Mouse (Mus musculus): ENCODE data around the gene Tbc1d10b. TPM values are rescaled to one million over a fixed set of nuclear protein-coding genes. Genes with fewer than 3 reads are reported as not detected.

Tbc1d10b gene
- polyA plus RNA-seq, 1 experiment from 2014 or later, result 15.2 TPM

DNA sequence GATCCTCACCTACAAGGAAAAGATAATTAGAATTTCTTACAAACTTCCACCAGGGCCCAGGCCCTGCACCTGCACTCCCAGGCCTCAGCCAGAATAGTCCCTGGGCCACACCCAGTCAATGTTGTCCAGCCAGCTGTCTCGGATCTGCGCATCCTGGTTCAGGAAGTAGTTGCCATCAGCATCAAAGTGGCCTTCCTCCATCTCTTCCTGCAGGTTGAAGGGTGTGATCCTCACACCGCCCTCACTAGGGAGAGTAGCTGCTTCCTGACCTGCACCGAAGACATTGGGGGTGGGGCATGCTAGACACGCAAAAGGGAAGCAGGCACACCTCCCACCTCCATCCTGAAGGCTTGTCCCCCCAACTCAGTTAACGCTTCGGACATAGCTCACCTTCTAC is 13.6 kb downstream of the Tbc1d10b start:
- WGBS, result 63% methylated on average over 7 of the region's 7 CpGs
- H3K27ac ChIP-seq (ENCODE audit: low read length), result no peak overlapping the region
- no peak for ATAC-seq (replicated peaks; ENCODE audit: extremely low read depth, insufficient read depth, low FRiP score)
- no peaks in the 10 kb centered on the region for H3K9me3 ChIP-seq (replicated peaks; ENCODE audit: control insufficient read depth, low read length)
- H3K36me3 ChIP-seq (ENCODE audit: control insufficient read depth, insufficient read depth), result peaks cover 51% of the 10 kb centered on the region
- H3K4me1 ChIP-seq (ENCODE audit: control insufficient read depth, insufficient read depth, low read length), result peaks cover 16% of the 10 kb centered on the region
- H3K9ac ChIP-seq (ENCODE audit: low read length), result peak overlapping the region; percentile 75
- peak overlapping the region; percentile 88 for H3K4me2 ChIP-seq (ENCODE audit: low read depth, low read length)
- H3K4me3 ChIP-seq (ENCODE audit: low read length), result peak overlapping the region; percentile 63
- H3K27me3 ChIP-seq (ENCODE audit: control insufficient read depth, insufficient read depth, low read length), result no peaks in the 10 kb centered on the region

DNA sequence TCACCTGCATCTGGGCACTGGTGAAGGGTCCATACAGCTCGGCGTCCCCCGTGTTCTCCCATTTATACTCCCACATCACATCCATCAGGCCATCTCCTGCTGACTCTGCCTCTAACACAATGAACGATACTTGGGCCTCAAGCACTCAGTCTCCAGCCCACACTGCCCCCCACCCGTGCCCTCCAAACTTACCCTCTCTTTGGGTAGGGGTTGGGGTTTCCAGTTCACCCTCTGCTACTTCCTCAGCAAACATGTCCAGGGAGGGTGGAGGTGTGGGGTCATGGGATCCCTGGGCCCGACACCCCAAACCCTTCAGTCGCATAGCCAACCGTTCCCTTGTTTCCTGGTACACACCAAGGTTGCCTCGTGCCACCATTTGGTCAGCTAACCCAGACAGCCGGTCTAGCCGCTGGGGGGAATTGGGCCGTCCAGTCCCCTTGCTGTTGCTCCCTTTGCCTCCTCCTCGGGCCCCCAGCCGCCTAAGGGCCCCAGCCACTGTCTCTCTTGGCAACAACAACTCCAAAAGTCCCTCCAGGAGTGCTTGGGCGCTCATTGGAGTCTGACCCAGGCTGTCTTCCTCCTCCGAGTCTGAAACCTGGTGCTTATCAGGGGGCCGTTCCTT is 14.1 kb downstream of the Tbc1d10b start:
- Histone ChIP-seq H3K4me3 (ENCODE audit: low read length) (peak overlapping the region; percentile 63; the same call in 1 of the 2 replicates), H3K9me3 (replicated peaks; ENCODE audit: control insufficient read depth, low read length) (no peaks in the 10 kb centered on the region), H3K4me1 (ENCODE audit: control insufficient read depth, insufficient read depth, low read length) (peaks cover 16% of the 10 kb centered on the region), H3K4me2 (ENCODE audit: low read depth, low read length) (peak overlapping the region; percentile 88), H3K27ac (ENCODE audit: low read length) (no peak overlapping the region), H3K27me3 (ENCODE audit: control insufficient read depth, insufficient read depth, low read length) (no peaks in the 10 kb centered on the region), H3K9ac (ENCODE audit: low read length) (no peak overlapping the region), H3K36me3 (ENCODE audit: control insufficient read depth, insufficient read depth) (peaks cover 46% of the 10 kb centered on the region)
- WGBS, result 91% methylated on average over 17 of the region's 17 CpGs
- ATAC-seq (replicated peaks; ENCODE audit: extremely low read depth, insufficient read depth, low FRiP score), result no peak

DNA sequence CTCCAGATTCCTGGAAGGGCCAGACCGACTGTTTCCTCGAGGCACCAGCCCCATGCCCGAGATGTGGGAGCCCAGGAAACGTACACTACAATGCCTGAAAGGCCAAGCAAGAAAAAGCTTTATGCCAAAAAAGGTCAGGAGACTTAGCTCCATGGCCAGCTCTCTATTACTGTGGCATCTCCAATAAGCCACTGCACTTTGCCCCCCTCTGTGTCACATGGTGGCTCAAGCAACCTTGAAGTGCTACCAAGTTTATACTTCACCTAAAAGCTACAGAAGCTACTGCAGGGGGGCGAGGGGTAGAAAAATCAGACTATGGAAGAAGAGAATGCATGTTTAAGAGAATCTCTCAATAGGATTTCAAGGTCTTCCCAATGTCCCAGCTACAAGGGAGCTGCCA is 15.3 kb downstream of the Tbc1d10b start:
- Histone ChIP-seq H3K9me3 (replicated peaks; ENCODE audit: control insufficient read depth, low read length) (no peaks in the 10 kb centered on the region), H3K4me3 (ENCODE audit: low read length) (no peak overlapping the region), H3K4me1 (ENCODE audit: control insufficient read depth, insufficient read depth, low read length) (peaks cover 16% of the 10 kb centered on the region), H3K4me2 (ENCODE audit: low read depth, low read length) (no peak overlapping the region), H3K9ac (ENCODE audit: low read length) (no peak overlapping the region), H3K27ac (ENCODE audit: low read length) (no peak overlapping the region), H3K36me3 (ENCODE audit: control insufficient read depth, insufficient read depth) (peaks cover 34% of the 10 kb centered on the region), H3K27me3 (ENCODE audit: control insufficient read depth, insufficient read depth, low read length) (no peaks in the 10 kb centered on the region)
- no peak for ATAC-seq (replicated peaks; ENCODE audit: extremely low read depth, insufficient read depth, low FRiP score)
- 95% methylated on average over 5 of the region's 5 CpGs for WGBS

DNA sequence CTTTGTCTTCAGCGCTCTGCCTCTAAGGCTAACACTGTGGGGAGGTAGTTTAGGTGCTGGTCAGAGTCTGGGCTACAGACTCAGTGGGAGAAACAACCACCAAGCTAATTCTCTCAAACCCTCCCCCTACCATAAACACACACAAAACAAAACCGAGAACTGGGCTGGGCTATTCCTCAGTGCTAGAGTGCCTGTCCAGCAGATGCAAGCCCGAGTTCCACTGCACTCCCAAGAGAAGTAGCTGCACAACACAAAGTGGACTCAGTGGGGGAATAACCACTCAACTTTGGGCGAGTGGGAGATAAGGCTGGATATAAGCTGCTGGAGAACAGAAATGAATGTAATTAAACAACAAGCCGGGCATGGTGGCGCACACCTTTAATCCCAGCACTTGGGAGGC is 17.6 kb downstream of the Tbc1d10b start:
- Histone ChIP-seq H3K27me3 (ENCODE audit: control insufficient read depth, insufficient read depth, low read length) (no peaks in the 10 kb centered on the region), H3K36me3 (ENCODE audit: control insufficient read depth, insufficient read depth) (peaks cover 29% of the 10 kb centered on the region), H3K4me2 (ENCODE audit: low read depth, low read length) (no peak overlapping the region), H3K27ac (ENCODE audit: low read length) (no peak overlapping the region), H3K9me3 (replicated peaks; ENCODE audit: control insufficient read depth, low read length) (no peaks in the 10 kb centered on the region), H3K9ac (ENCODE audit: low read length) (no peak overlapping the region), H3K4me1 (ENCODE audit: control insufficient read depth, insufficient read depth, low read length) (peaks cover 12% of the 10 kb centered on the region), H3K4me3 (ENCODE audit: low read length) (no peak overlapping the region)
- ATAC-seq (replicated peaks; ENCODE audit: extremely low read depth, insufficient read depth, low FRiP score), result no peak
- 85% methylated on average over 6 of the region's 6 CpGs for WGBS

DNA sequence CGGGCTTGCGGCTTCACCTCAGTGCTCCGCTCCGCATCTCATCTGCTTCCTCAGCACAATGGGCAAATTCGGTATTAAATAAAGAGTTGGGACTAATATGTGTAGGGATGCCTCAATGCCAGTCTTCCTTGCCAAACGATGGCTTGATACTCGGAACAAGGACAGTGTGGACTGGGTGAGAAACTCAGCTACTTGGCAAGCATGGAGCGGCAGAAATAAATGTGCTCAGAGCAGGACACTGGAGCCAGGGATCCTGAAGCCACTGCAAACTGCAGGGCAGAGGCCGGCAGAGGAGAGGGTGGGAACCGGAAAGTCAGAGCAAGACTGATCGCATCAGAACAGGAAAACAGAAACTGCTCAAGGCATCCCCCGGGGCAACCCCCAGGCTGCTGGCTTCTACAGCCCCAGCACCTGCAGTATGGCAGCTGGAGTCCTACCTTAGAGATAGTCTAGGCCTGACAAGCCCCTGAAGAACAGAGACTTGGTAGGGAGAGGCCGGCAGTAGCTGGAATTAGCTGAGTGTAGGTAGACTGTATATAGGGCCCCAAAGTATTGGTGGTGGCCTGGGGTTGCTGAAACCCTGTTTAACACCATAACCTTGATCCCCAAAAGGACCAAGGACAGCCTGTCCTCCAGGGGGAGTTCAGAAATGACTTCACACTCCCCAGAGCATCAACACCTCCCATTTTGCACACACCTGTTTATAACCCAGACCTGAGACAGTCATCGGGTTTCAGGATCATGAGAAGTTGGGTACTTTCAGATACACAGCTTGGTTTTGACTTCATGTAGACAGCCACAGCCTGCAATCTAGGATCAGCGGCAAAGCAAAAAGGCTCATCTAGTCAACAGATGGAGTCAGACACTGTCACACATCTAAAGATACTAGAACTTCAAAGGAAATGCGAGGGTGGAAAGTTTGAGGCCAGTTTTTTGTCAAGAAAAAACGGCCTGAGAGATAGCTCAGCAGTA is 19.7 kb downstream of the Tbc1d10b start:
- H3K4me1 ChIP-seq (ENCODE audit: control insufficient read depth, insufficient read depth, low read length), result no peaks in the 10 kb centered on the region
- H3K9ac ChIP-seq (ENCODE audit: low read length), result no peak overlapping the region; the same call in none of the 2 replicates
- H3K4me2 ChIP-seq (ENCODE audit: low read depth, low read length), result no peak overlapping the region
- peaks cover 22% of the 10 kb centered on the region for H3K36me3 ChIP-seq (ENCODE audit: control insufficient read depth, insufficient read depth)
- H3K4me3 ChIP-seq (ENCODE audit: low read length), result no peak overlapping the region
- peak; percentile 34 for ATAC-seq (replicated peaks; ENCODE audit: extremely low read depth, insufficient read depth, low FRiP score)
- no peaks in the 10 kb centered on the region for H3K27me3 ChIP-seq (ENCODE audit: control insufficient read depth, insufficient read depth, low read length)
- peak overlapping the region; percentile 57 for H3K27ac ChIP-seq (ENCODE audit: low read length)
- 68% methylated on average over 17 of the region's 17 CpGs for WGBS
- H3K9me3 ChIP-seq (replicated peaks; ENCODE audit: control insufficient read depth, low read length), result no peaks in the 10 kb centered on the region

DNA sequence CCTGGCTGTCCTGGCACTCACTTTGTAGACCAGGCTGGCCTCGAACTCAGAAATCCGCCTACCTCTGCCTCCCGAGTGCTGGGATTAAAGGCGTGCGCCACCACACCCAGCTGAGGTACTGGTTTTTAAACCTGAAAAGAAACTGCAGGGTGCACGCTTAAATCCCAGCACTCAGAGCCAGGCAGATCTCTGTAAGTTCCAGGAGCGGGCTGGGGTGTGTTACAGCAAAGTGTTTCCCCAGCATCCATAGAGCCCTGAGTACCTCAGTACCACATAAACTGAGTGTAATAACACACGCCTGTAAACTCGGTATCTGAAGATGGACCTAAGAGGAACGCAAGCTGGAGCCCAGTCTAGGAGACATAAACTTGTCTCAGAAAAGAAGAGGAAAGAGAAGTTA is 20.9 kb downstream of the Tbc1d10b start:
- ATAC-seq (replicated peaks; ENCODE audit: extremely low read depth, insufficient read depth, low FRiP score), result no peak
- Histone ChIP-seq H3K27ac (ENCODE audit: low read length) (no peak overlapping the region), H3K9ac (ENCODE audit: low read length) (no peak overlapping the region), H3K4me3 (ENCODE audit: low read length) (no peak overlapping the region), H3K36me3 (ENCODE audit: control insufficient read depth, insufficient read depth) (peaks cover 13% of the 10 kb centered on the region), H3K27me3 (ENCODE audit: control insufficient read depth, insufficient read depth, low read length) (no peaks in the 10 kb centered on the region), H3K9me3 (replicated peaks; ENCODE audit: control insufficient read depth, low read length) (no peaks in the 10 kb centered on the region), H3K4me2 (ENCODE audit: low read depth, low read length) (no peak overlapping the region), H3K4me1 (ENCODE audit: control insufficient read depth, insufficient read depth, low read length) (no peaks in the 10 kb centered on the region)
- WGBS, result 61% methylated on average over 10 of the region's 10 CpGs

DNA sequence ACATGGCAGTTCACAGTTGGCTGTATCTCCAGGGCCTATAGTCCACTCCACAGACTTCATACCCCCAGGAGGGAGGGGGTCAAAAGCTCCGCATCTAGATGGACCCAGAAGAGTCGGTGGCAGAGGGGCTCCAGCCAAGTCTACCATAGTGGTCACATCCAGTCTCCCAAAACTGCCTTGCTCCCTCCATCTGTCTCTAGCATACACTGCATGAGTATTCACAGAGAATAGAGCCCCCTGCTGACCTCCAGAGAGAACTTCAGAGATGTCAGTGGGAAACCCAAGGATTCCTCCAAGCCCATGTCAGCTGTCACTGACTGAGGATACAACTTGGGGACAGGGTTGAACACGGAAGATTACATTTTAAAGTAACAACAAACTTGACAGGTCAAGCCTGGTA is 22.7 kb downstream of the Tbc1d10b start:
- ATAC-seq (replicated peaks; ENCODE audit: extremely low read depth, insufficient read depth, low FRiP score), result no peak
- H3K27ac ChIP-seq (ENCODE audit: low read length), result no peak overlapping the region
- H3K9me3 ChIP-seq (replicated peaks; ENCODE audit: control insufficient read depth, low read length), result no peaks in the 10 kb centered on the region
- no peaks in the 10 kb centered on the region for H3K4me1 ChIP-seq (ENCODE audit: control insufficient read depth, insufficient read depth, low read length)
- WGBS, result 54% methylated on average over 3 of the region's 3 CpGs
- H3K4me3 ChIP-seq (ENCODE audit: low read length), result no peak overlapping the region
- no peak overlapping the region for H3K9ac ChIP-seq (ENCODE audit: low read length)
- H3K36me3 ChIP-seq (ENCODE audit: control insufficient read depth, insufficient read depth), result no peaks in the 10 kb centered on the region
- no peak overlapping the region for H3K4me2 ChIP-seq (ENCODE audit: low read depth, low read length)
- H3K27me3 ChIP-seq (ENCODE audit: control insufficient read depth, insufficient read depth, low read length), result no peaks in the 10 kb centered on the region

DNA sequence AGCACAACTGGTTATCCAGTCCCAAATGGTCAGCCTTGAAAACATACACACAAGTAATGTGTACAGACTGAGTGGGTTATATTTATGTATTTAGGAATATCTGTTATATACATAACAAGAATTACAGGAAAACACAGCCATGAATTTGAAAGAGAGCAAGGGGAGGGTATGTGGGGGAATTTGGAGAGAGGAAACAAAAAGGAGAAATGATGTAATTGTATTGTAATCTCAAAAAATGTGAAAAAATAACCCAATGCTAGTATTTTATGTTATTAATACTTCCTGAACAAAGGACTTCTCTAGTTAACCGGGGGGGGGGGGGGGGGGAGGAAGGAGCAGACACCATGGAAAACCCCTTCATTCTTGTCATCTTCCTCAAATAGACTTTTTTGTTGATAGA is 23.5 kb downstream of the Tbc1d10b start:
- no peak overlapping the region for H3K4me2 ChIP-seq (ENCODE audit: low read depth, low read length)
- WGBS, result 29% methylated on average over 1 of the region's 1 CpGs
- H3K27ac ChIP-seq (ENCODE audit: low read length), result no peak overlapping the region; the same call in 1 of the 2 replicates
- no peaks in the 10 kb centered on the region for H3K27me3 ChIP-seq (ENCODE audit: control insufficient read depth, insufficient read depth, low read length)
- no peaks in the 10 kb centered on the region for H3K36me3 ChIP-seq (ENCODE audit: control insufficient read depth, insufficient read depth)
- no peaks in the 10 kb centered on the region for H3K4me1 ChIP-seq (ENCODE audit: control insufficient read depth, insufficient read depth, low read length)
- H3K4me3 ChIP-seq (ENCODE audit: low read length), result no peak overlapping the region
- no peaks in the 10 kb centered on the region for H3K9me3 ChIP-seq (replicated peaks; ENCODE audit: control insufficient read depth, low read length)
- ATAC-seq (replicated peaks; ENCODE audit: extremely low read depth, insufficient read depth, low FRiP score), result no peak
- H3K9ac ChIP-seq (ENCODE audit: low read length), result no peak overlapping the region

DNA sequence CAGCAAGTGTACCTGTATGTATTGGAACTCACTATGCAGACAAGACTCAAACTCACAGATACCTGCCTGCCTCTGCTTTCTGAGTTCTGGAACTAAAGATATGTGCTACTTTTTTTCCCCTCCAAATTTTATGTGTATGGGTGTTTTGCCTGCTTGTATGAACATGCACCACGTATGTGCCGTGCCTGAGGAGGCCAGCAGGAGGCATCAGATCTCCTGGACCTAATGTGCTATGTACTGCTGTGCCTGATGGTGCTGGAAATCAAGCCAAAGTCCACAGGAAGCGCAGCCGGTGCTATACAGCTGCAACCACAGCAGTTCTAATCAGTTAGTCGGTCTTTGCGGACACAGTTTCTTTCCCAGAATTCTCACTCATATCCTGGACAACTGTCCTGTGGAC is 24.4 kb downstream of the Tbc1d10b start:
- no peaks in the 10 kb centered on the region for H3K36me3 ChIP-seq (ENCODE audit: control insufficient read depth, insufficient read depth)
- no peaks in the 10 kb centered on the region; the same call in 1 of the 2 replicates for H3K9me3 ChIP-seq (replicated peaks; ENCODE audit: control insufficient read depth, low read length)
- H3K27me3 ChIP-seq (ENCODE audit: control insufficient read depth, insufficient read depth, low read length), result no peaks in the 10 kb centered on the region
- 73% methylated on average over 6 of the region's 6 CpGs for WGBS
- no peak overlapping the region for H3K9ac ChIP-seq (ENCODE audit: low read length)
- no peak overlapping the region for H3K4me3 ChIP-seq (ENCODE audit: low read length)
- H3K4me1 ChIP-seq (ENCODE audit: control insufficient read depth, insufficient read depth, low read length), result no peaks in the 10 kb centered on the region
- no peak overlapping the region for H3K27ac ChIP-seq (ENCODE audit: low read length)
- H3K4me2 ChIP-seq (ENCODE audit: low read depth, low read length), result no peak overlapping the region
- ATAC-seq (replicated peaks; ENCODE audit: extremely low read depth, insufficient read depth, low FRiP score), result no peak

Measured in heart, embryonic 16.5 days (tissue).